Mouse (Mus musculus) hindbrain, postnatal 0 days (tissue): ENCODE results near the gene Cdc27. TPM values are rescaled to one million over a fixed set of nuclear protein-coding genes. Genes with fewer than 3 reads are reported as not detected.
"Not testable (repeated sequence)": the region's sequence is repeated elsewhere in the genome, so short reads cannot be mapped to it uniquely, and the experiment has no call there.

Source experiments
- ATAC-seq: fragments of 200-750 bp; cut with Nextera tagmentation; 2 replicates; pipeline ENCODE4 v1.8.0; 2017; ENCODE audit warnings: mild to moderate bottlenecking, moderate TSS enrichment, moderate library complexity
- DNase-seq: peaks from one replicate; pipeline ENCODE4 v3.0.0-alpha.2; 2015; ENCODE audit warnings: low spot score
- H3K27ac ChIP-seq: fragments of 300-500 bp; sonication (generic); 2 replicates; pipeline ENCODE4 v1.5.1; 2014; ENCODE audit warnings: mild to moderate bottlenecking
- H3K27me3 ChIP-seq: fragments of 300-500 bp; sonication (generic); 2 replicates; pipeline ENCODE4 v1.6.1; 2014; ENCODE audit warnings: low read length, mixed read lengths; ENCODE audit not compliant: insufficient read depth
- H3K36me3 ChIP-seq: fragments of 300-500 bp; sonication (generic); 2 replicates; pipeline ENCODE4 v1.6.1; 2014; ENCODE audit warnings: low read length, mixed read lengths; ENCODE audit not compliant: insufficient read depth
- H3K4me1 ChIP-seq: fragments of 300-500 bp; sonication (generic); 2 replicates; pipeline ENCODE4 v1.6.1; 2014; ENCODE audit warnings: antibody characterized with exemption, low read length, mixed read lengths; ENCODE audit not compliant: insufficient read depth
- H3K4me2 ChIP-seq: fragments of 300-500 bp; sonication (generic); 2 replicates; pipeline ENCODE4 v1.6.1; 2014; ENCODE audit warnings: low read depth, mild to moderate bottlenecking, low read length, moderate library complexity, mixed read lengths
- H3K4me3 ChIP-seq: fragments of 300-500 bp; sonication (generic); 2 replicates; pipeline ENCODE4 v1.5.1; 2014; ENCODE audit warnings: low read length
- H3K9ac ChIP-seq: fragments of 300-500 bp; sonication (generic); replicated peaks from 2 replicates; pipeline ENCODE4 v1.6.1; 2014; ENCODE audit warnings: mild to moderate bottlenecking, low read length, moderate library complexity, mixed read lengths
- H3K9me3 ChIP-seq: fragments of 300-500 bp; sonication (generic); 2 replicates; pipeline ENCODE4 v1.6.1; 2016; ENCODE audit warnings: low read length, mixed read lengths
- CTCF ChIP-seq: IDR thresholded peaks from 2 replicates; pipeline ENCODE4 v1.5.1; 2016; ENCODE audit warnings: antibody characterized with exemption, control low read depth, low read depth
- whole genome bisulfite sequencing: fragments of 180-500 bp; shearing (Covaris S2); extraction: QIAGEN DNeasy Blood & Tissue Kit; methylation state at CpG from one replicate; pipeline ENCODE4 v1.1.7; 2014; 5-methylcytosine and 5-hydroxymethylcytosine counted together
- polyA plus RNA-seq: library from polyadenylated mRNA; unstranded; fragments of >200 nt; fragmentation: Nextera tagmentation; extraction: Ambion mirVana; gene quantifications from 2 replicates; pipeline ENCODE4 v1.2.1, GENCODE M21; 2015
- total RNA-seq: library from RNA; depleted of rRNA; stranded (reverse); fragments of >200 nt; gene quantifications from 2 replicates; pipeline ENCODE4 v1.2.3, GENCODE M21; 2014

Cdc27 gene
- total and polyA plus RNA-seq, 2 experiments from 2014 or later, result 23.8 to 39.1 TPM

DNA sequence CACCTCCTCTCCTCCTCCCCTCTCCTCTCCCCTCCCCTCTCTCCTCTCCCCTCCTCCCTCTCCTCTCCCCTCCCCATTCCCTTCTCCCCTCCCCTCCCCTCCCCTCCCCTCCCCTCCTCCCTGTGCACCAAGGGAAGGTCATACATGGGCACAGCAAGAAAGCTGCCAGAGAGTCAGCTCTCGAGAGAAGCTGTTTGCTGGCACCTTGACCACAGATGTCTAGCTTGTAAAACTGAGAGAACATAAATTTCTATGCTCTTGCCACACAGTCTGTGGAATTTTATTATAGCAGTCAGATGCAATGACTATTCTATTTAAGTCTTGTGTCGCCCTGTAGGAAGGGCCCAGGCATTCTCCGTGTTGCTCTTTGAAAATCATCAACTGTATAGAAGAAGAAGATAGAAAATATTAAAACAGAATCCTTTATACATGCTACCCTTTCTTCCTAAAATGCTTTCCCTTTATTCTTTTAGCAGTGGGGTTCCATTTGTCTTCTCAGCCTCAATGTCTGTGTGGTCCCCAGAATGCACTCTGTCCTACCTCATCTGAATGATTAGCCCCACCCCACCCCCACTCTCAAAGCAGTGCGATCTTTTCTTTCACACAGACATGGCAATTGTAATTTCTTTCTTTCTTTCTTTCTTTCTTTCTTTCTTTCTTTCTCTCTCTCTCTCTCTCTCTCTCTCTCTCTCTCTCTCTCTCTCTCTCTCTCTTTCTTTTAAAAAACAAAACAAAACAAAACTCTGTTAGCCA is 8.4 kb upstream of the Cdc27 start:
- TF ChIP-seq CTCF, result no peak
- WGBS, result 44% methylated on average over 4 of the region's 4 CpGs
- Histone ChIP-seq H3K36me3 (no peaks in the 10 kb centered on the region), H3K4me2 (no peak overlapping the region), H3K27me3 (no peaks in the 10 kb centered on the region), H3K9ac (no peak overlapping the region), H3K4me3 (no peak overlapping the region), H3K27ac (no peak overlapping the region), H3K4me1 (no peaks in the 10 kb centered on the region), H3K9me3 (no peaks in the 10 kb centered on the region)
- no peak for ATAC-seq
- DNase-seq, result no peak

DNA sequence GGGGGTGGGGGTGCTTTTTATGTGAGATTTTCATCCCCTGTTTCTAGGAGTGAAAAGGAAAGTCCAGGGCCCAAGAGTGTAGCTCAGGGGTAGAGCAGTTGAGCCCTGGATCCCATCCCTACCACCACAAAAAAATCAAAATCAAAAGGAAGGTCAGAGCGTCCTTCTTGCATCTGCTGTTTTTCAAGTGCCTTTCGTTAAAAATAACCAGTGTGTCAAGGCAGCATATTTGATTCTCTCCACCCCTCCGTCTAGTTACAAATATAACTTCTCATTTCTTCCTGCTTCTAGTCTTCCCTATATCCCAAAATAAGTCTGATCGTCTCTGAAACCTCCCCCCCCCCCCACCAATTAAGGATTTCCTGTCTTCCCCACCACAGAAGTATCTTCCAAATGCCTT is 7.6 kb upstream of the Cdc27 start:
- WGBS, result 85% methylated on average over 4 of the region's 4 CpGs
- DNase-seq (no peak), ATAC-seq (no peak)
- Histone ChIP-seq H3K27me3 (no peaks in the 10 kb centered on the region), H3K27ac (no peak overlapping the region), H3K36me3 (no peaks in the 10 kb centered on the region), H3K4me3 (no peak overlapping the region), H3K9me3 (no peaks in the 10 kb centered on the region), H3K9ac (no peak overlapping the region), H3K4me2 (no peak overlapping the region), H3K4me1 (no peaks in the 10 kb centered on the region)
- no peak for TF ChIP-seq CTCF

DNA sequence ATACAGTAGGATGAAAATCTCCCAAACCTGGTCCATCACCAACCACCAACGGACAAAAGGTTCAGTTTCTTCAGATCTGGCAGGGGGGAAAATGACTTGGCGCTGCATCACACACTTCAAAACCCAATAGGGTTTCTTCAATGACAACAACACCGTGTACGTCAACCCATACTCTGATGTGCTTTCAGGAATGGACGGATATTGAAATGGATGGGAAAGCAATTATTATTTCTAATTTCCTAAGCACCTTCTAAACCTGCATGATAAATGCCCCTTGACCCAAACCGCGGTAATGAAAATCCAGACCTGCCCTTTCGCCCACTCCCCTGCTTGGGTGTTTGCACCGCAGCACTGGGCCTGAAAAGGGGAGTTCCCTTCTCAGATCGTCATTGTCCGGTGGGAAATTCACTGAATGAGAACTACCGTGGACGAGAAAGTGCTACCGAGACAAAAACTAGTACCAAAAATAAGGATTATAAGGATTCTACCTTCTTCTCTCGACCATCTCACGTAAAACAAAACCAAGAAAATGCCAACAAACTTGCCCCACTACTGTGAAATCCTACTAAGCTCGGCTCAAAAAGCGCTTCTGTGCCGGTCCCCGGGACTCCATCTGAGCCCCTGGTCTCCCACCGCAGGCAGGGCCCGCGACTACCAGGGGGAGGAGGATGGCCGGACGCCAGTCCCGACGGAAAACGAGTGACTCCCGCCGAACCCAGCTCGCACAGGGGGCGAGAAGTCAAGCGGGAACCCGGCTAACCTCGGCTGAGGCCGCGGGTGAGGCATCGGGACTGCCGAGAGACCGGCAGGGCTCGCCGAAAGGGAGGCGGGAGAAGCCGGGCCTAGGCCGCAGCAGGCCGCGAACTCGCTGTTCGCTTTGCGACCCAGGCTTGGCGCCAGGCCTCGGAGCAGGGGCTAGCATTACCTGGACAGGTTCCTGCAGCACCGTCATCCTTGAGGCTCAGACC is 698 bp downstream of the Cdc27 start:
- H3K4me2 ChIP-seq, result peak overlapping the region; percentile 67
- peak overlapping the region; percentile 100 for H3K9ac ChIP-seq
- no peaks in the 10 kb centered on the region for H3K9me3 ChIP-seq
- no peaks in the 10 kb centered on the region for H3K36me3 ChIP-seq
- H3K4me1 ChIP-seq, result peaks cover 10% of the 10 kb centered on the region; the same call in 1 of the 2 replicates
- ATAC-seq (peak; percentile 75), DNase-seq (peak; percentile 73)
- under 1% methylated on average over 53 of the region's 53 CpGs for WGBS
- peak overlapping the region; percentile 94 for H3K27ac ChIP-seq
- no peak for TF ChIP-seq CTCF
- peak overlapping the region; percentile 96 for H3K4me3 ChIP-seq
- H3K27me3 ChIP-seq, result no peaks in the 10 kb centered on the region

DNA sequence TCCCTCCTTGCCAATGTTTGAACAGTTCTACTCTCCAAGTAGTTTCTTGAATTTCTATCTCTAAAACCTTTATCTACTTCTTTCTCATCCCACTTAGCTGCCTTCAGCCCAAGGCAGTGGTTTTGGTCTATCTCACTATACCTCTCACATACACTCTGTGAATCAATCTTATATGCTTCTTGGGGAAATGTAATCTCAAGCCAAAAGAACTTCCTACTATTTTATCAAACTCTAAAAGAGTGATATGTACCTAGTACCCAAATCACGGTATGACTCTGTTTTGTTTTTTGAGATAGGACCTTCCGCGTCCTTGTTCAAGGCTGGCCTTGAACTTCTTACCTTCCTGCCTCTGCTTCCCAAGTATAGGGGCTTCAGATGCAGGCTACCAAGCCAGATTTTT is 2.9 kb downstream of the Cdc27 start:
- Histone ChIP-seq H3K9me3 (no peaks in the 10 kb centered on the region), H3K4me1 (peaks cover 10% of the 10 kb centered on the region; the same call in 1 of the 2 replicates), H3K36me3 (no peaks in the 10 kb centered on the region), H3K27me3 (no peaks in the 10 kb centered on the region), H3K27ac (no peak overlapping the region), H3K4me3 (no peak overlapping the region), H3K4me2 (no peak overlapping the region), H3K9ac (no peak overlapping the region)
- ATAC-seq, result no peak
- WGBS, result 97% methylated on average over 3 of the region's 3 CpGs
- no peak for DNase-seq
- TF ChIP-seq CTCF, result no peak

DNA sequence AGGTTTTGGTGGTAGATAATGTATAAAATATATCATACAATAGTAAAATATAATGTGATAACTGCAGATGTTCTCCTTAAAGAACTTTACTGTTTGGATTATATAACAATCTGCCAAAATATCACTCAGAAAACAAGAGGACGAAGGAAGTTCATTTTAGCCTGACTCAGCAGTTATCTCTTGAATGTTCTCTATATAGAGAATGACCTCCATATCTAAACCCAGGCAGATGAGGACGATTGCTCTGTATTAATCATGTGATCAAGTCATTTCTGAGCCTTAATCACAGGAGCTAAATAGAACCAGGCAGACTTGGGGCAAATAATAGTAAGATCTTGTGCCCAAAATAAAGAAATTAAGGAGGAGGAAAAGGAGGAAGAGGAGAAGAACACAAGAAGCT is 5.9 kb downstream of the Cdc27 start:
- H3K4me2 ChIP-seq, result no peak overlapping the region
- TF ChIP-seq CTCF, result no peak
- no peak overlapping the region for H3K9ac ChIP-seq
- no peak for DNase-seq
- H3K27ac ChIP-seq, result no peak overlapping the region
- no peak overlapping the region for H3K4me3 ChIP-seq
- H3K4me1 ChIP-seq, result peaks cover 10% of the 10 kb centered on the region; the same call in 1 of the 2 replicates
- H3K9me3 ChIP-seq, result no peaks in the 10 kb centered on the region
- no peaks in the 10 kb centered on the region for H3K27me3 ChIP-seq
- no peak for ATAC-seq
- no peaks in the 10 kb centered on the region for H3K36me3 ChIP-seq
- WGBS, result 80% methylated on average over 2 of the region's 2 CpGs

DNA sequence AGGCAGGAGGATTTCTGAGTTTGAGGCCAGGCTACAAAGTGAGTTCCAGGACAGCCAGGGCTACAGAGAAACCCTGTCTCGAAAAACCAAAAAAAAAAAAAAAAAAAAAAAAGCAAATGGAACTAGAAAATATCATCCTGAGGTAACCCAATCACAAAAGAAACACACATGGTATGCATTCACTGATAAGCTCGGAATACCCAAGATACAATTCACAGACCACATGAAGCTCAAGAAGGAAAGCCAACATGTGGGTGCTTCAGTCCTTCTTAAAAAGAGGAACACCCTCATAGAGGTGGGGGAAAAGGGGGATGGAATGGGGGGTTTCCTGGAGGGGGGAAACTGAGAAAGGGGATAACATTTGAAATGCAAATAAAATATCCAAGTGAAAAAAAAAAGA is 7.1 kb downstream of the Cdc27 start:
- ATAC-seq, result not testable (repeated sequence)

More for the DNA sequence above, 7.1 kb downstream of the Cdc27 start:
- H3K4me2 ChIP-seq, H3K27me3 ChIP-seq, H3K4me1 ChIP-seq, H3K9ac ChIP-seq, H3K9me3 ChIP-seq, DNase-seq, H3K27ac ChIP-seq, H3K4me3 ChIP-seq, H3K36me3 ChIP-seq: not testable (repeated sequence)
- WGBS, result 92% methylated on average over 2 of the region's 2 CpGs
